Mouse (Mus musculus): ENCODE measurements around the gene Gm42669. TPM values are rescaled to one million over a fixed set of nuclear protein-coding genes. Genes with fewer than 3 reads are reported as not detected.
A peak's percentile ranks its signal among the peaks of the same experiment; 100 is the strongest.

The Gm42669 gene
- polyA plus RNA-seq, 1 experiment from 2014 or later, result 0.16 TPM

DNA sequence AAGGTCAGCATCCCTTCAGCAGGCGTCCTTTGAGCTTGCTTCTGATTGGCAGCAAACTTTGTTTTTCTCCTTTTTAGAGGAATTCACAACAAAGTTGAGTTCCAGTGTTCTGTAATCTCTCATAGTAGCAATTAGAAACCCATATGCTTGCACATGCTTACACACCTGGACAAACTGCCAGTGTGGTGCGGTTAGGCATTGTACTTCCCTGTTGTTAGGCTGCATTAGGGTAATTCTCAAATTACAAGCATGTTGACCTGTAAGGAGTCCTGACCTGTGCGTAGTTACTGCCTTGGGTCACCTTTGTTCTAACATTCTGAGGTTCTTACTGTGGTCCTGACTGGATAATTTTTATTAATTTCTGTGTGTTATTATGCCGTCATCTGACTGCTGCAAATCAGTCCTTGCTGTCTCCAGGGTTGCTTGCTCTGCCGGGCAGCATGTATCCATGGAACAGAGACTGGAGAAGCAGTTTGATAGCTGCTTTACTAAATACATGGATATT lies 8.6 kb upstream of the Gm42669 start:
- 68% methylated on average over 5 of the region's 5 CpGs for WGBS
- Histone ChIP-seq H3K27ac (no peak overlapping the region), H3K4me3 (replicated peaks; ENCODE audit: low read depth, low read length) (no peak overlapping the region), H3K4me2 (ENCODE audit: low read length) (no peak overlapping the region), H3K9me3 (replicated peaks; ENCODE audit: low read length) (no peaks in the 10 kb centered on the region), H3K27me3 (ENCODE audit: insufficient read depth, low read length) (no peaks in the 10 kb centered on the region), H3K4me1 (replicated peaks; ENCODE audit: insufficient read depth, low read length) (no peaks in the 10 kb centered on the region), H3K9ac (ENCODE audit: low read depth, low read length) (no peak overlapping the region), H3K36me3 (ENCODE audit: insufficient read depth, low read length) (no peaks in the 10 kb centered on the region)
- DNase-seq (ENCODE audit: low spot score), result no peak
- no peak for TF ChIP-seq CTCF (IDR thresholded peaks at IDR 0.05; ENCODE audit: low read depth)
- ATAC-seq (replicated peaks; ENCODE audit: low FRiP score, low read depth), result no peak

DNA sequence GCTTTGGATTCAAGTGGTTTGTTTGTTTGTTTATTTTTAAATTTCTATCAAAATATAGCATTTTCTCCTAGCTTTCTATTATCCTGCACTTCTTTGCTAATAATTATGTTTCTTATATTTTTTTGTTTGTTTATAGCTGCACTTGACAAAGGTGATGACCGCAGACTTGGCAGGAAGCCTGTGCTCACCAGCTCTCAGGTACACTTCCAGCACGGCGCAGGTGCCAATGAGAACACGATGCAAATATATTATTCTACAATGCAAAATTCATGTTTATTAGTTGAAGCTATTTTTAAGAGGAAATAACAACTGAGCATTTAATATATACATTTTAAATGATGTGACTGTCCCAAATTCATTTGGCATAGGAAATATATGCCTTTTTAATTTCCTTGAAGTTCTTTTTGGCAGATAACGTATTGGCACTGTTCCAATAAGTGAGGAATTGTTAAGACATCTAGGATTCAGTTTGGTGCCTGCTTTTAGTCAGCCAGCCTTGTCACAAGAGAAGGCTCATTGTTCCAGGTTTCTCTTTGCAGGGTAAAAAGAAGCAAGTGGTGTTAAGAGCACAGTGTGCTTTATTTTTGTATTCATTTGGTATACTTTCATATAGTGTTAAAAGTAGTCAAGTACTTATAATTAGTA lies 7.4 kb upstream of the Gm42669 start:
- H3K4me2 ChIP-seq (ENCODE audit: low read length), result no peak overlapping the region
- DNase-seq (ENCODE audit: low spot score) (no peak), ATAC-seq (replicated peaks; ENCODE audit: low FRiP score, low read depth) (no peak)
- TF ChIP-seq CTCF (IDR thresholded peaks at IDR 0.05; ENCODE audit: low read depth), result no peak
- H3K27me3 ChIP-seq (ENCODE audit: insufficient read depth, low read length), result no peaks in the 10 kb centered on the region
- no peak overlapping the region for H3K9ac ChIP-seq (ENCODE audit: low read depth, low read length)
- no peaks in the 10 kb centered on the region for H3K36me3 ChIP-seq (ENCODE audit: insufficient read depth, low read length)
- H3K4me3 ChIP-seq (replicated peaks; ENCODE audit: low read depth, low read length), result no peak overlapping the region
- H3K27ac ChIP-seq, result no peak overlapping the region
- no peaks in the 10 kb centered on the region for H3K4me1 ChIP-seq (replicated peaks; ENCODE audit: insufficient read depth, low read length)
- WGBS, result 89% methylated on average over 5 of the region's 5 CpGs
- H3K9me3 ChIP-seq (replicated peaks; ENCODE audit: low read length), result no peaks in the 10 kb centered on the region

DNA sequence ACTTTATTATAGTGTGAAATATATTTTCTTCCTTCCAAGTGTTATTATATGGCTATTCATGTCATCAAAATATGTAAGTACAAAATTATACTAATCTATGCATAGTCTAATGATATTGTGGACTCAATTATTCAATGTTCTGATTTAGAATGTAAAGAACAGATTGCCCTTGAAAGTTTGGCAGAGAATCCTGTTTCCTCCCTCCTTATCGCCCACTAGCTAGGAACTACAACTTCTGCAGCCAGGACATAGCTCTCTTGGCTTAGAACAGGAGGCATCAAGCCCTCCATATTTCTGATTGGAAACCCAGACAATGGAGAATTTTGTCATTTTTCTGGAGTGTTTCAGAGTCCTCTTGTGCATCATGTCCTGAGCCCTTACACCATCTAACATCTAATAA lies 6.7 kb upstream of the Gm42669 start:
- no peak overlapping the region for H3K4me2 ChIP-seq (ENCODE audit: low read length)
- WGBS, result 97% methylated on average over 1 of the region's 1 CpGs

DNA sequence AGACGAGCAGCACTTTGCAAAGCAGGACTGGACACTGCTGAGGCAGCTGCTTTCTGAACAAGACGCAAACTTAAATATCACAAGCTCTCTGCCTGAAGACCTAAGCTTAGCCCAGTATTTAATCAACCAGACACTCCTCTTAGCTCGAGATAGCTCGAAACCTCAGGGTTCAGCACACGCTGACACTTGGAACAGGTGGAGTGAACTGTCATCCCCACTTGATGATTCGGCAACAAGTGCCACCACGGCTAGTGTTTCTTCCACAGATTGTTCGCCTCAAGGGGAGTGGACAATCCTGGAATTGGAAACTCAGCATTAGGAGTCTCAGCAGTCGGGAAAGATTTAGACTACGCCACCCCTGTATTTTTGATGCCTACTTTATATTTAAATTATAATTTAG lies 3.1 kb downstream of the Gm42669 start:
- TF ChIP-seq CTCF (IDR thresholded peaks at IDR 0.05; ENCODE audit: low read depth), result no peak
- WGBS, result 85% methylated on average over 10 of the region's 10 CpGs
- DNase-seq (ENCODE audit: low spot score), result no peak

More for the DNA sequence above, 6.7 kb upstream of the Gm42669 start:
- H3K9me3 ChIP-seq (replicated peaks; ENCODE audit: low read length), result no peaks in the 10 kb centered on the region
- H3K36me3 ChIP-seq (ENCODE audit: insufficient read depth, low read length), result no peaks in the 10 kb centered on the region
- no peaks in the 10 kb centered on the region for H3K4me1 ChIP-seq (replicated peaks; ENCODE audit: insufficient read depth, low read length)
- no peak overlapping the region for H3K4me3 ChIP-seq (replicated peaks; ENCODE audit: low read depth, low read length)
- H3K9ac ChIP-seq (ENCODE audit: low read depth, low read length), result no peak overlapping the region
- H3K27ac ChIP-seq, result no peak overlapping the region
- no peaks in the 10 kb centered on the region for H3K27me3 ChIP-seq (ENCODE audit: insufficient read depth, low read length)
- TF ChIP-seq CTCF (IDR thresholded peaks at IDR 0.05; ENCODE audit: low read depth), result no peak
- DNase-seq (ENCODE audit: low spot score) (no peak), ATAC-seq (replicated peaks; ENCODE audit: low FRiP score, low read depth) (no peak)

DNA sequence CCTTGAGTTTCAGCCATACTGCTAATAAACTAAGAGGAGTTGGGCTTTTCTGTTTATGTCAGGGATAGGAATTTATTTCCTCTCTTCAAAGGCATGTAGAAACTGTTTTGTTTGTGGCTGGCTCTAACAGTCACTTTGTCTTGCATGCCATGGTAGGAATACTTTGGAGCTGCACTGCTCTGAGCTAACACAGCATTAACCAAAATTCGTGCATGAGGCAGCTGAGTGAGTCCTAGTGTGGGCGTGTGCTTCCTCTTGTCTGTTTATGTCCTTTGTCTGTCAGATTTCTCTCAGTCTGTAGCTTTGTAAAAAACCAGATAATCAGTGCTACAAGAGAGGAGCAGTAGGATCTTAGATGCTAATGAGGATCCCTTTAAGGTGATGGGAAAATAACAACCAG lies 3.9 kb downstream of the Gm42669 start:
- no peaks in the 10 kb centered on the region for H3K4me1 ChIP-seq (replicated peaks; ENCODE audit: insufficient read depth, low read length)
- H3K27me3 ChIP-seq (ENCODE audit: insufficient read depth, low read length), result no peaks in the 10 kb centered on the region
- DNase-seq (ENCODE audit: low spot score), result no peak
- H3K27ac ChIP-seq, result no peak overlapping the region
- WGBS, result 58% methylated on average over 2 of the region's 2 CpGs
- H3K36me3 ChIP-seq (ENCODE audit: insufficient read depth, low read length), result no peaks in the 10 kb centered on the region
- H3K9me3 ChIP-seq (replicated peaks; ENCODE audit: low read length), result no peaks in the 10 kb centered on the region
- no peak for ATAC-seq (replicated peaks; ENCODE audit: low FRiP score, low read depth)
- H3K4me3 ChIP-seq (replicated peaks; ENCODE audit: low read depth, low read length), result no peak overlapping the region
- no peak for TF ChIP-seq CTCF (IDR thresholded peaks at IDR 0.05; ENCODE audit: low read depth)
- no peak overlapping the region for H3K4me2 ChIP-seq (ENCODE audit: low read length)
- H3K9ac ChIP-seq (ENCODE audit: low read depth, low read length), result no peak overlapping the region

More for the DNA sequence above, 3.1 kb downstream of the Gm42669 start:
- Histone ChIP-seq H3K4me2 (ENCODE audit: low read length) (no peak overlapping the region), H3K4me3 (replicated peaks; ENCODE audit: low read depth, low read length) (no peak overlapping the region), H3K9me3 (replicated peaks; ENCODE audit: low read length) (no peaks in the 10 kb centered on the region), H3K36me3 (ENCODE audit: insufficient read depth, low read length) (no peaks in the 10 kb centered on the region), H3K27ac (no peak overlapping the region), H3K27me3 (ENCODE audit: insufficient read depth, low read length) (no peaks in the 10 kb centered on the region), H3K4me1 (replicated peaks; ENCODE audit: insufficient read depth, low read length) (no peaks in the 10 kb centered on the region), H3K9ac (ENCODE audit: low read depth, low read length) (no peak overlapping the region)
- ATAC-seq (replicated peaks; ENCODE audit: low FRiP score, low read depth), result no peak

DNA sequence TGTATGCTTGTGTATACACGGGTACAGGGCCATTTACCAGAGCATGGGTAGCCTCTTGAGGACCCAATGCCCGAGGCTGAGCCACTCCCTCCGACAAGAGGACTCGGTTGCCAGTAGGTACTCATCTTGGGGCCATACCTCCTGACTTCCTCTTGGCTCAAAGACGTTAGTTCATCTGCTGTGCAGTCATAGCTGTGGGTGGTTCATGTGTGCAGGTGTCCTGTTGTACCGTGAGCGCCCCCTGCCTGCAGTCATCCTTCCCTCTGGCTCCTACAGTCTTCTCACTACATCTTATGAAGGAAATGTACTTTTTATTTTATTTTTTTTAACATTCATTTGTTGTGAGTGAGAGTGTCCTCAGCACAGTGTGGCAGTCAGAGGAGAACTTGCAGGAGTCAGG lies 6.2 kb downstream of the Gm42669 start:
- Histone ChIP-seq H3K4me1 (replicated peaks; ENCODE audit: insufficient read depth, low read length) (no peaks in the 10 kb centered on the region), H3K9me3 (replicated peaks; ENCODE audit: low read length) (no peaks in the 10 kb centered on the region), H3K36me3 (ENCODE audit: insufficient read depth, low read length) (no peaks in the 10 kb centered on the region), H3K27me3 (ENCODE audit: insufficient read depth, low read length) (no peaks in the 10 kb centered on the region), H3K4me2 (ENCODE audit: low read length) (no peak overlapping the region), H3K9ac (ENCODE audit: low read depth, low read length) (no peak overlapping the region), H3K4me3 (replicated peaks; ENCODE audit: low read depth, low read length) (no peak overlapping the region), H3K27ac (no peak overlapping the region)
- 0 out of 2 replicates have a peak, but pooled peaks have one; percentile 25 for ATAC-seq (replicated peaks; ENCODE audit: low FRiP score, low read depth)
- 53% methylated on average over 7 of the region's 7 CpGs for WGBS
- TF ChIP-seq CTCF (IDR thresholded peaks at IDR 0.05; ENCODE audit: low read depth), result peak; percentile 77
- peak; percentile 71 for DNase-seq (ENCODE audit: low spot score)

DNA sequence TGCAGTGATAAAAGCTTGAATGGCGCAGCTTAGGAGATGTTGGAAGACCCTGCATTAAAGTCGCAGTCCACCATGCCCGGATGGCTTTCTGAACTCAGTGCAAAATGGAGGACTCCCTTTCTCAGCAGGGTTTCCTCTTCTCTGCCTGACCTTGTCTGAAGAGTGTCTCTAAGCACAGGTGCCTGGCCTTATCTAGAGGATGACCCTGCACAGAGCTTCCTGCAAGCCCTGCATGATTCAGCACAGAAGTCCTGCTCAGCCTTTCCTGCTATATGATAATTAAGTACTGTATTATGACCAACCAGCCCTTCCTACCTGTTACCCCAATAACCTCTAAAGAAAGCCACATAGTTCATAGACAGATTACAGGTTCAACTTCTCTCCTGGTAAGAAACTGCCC lies 8.0 kb downstream of the Gm42669 start:
- no peaks in the 10 kb centered on the region for H3K27me3 ChIP-seq (ENCODE audit: insufficient read depth, low read length)
- ATAC-seq (replicated peaks; ENCODE audit: low FRiP score, low read depth) (no peak), DNase-seq (ENCODE audit: low spot score) (no peak)
- no peak overlapping the region for H3K4me3 ChIP-seq (replicated peaks; ENCODE audit: low read depth, low read length)
- no peak overlapping the region for H3K27ac ChIP-seq
- no peaks in the 10 kb centered on the region for H3K36me3 ChIP-seq (ENCODE audit: insufficient read depth, low read length)
- H3K4me1 ChIP-seq (replicated peaks; ENCODE audit: insufficient read depth, low read length), result no peaks in the 10 kb centered on the region
- no peak overlapping the region for H3K9ac ChIP-seq (ENCODE audit: low read depth, low read length)
- 95% methylated on average over 3 of the region's 3 CpGs for WGBS
- H3K9me3 ChIP-seq (replicated peaks; ENCODE audit: low read length), result no peaks in the 10 kb centered on the region
- no peak overlapping the region for H3K4me2 ChIP-seq (ENCODE audit: low read length)
- no peak for TF ChIP-seq CTCF (IDR thresholded peaks at IDR 0.05; ENCODE audit: low read depth)
